Mouse (Mus musculus) liver, adult 2 months (tissue): Measurements from ENCODE around the gene Tsfm. TPM values are rescaled to one million over a fixed set of nuclear protein-coding genes. Genes with fewer than 3 reads are reported as not detected.

Experiments used
- DNase-seq: peaks from one replicate; pipeline ENCODE4 v3.0.0-alpha.2; 2011; ENCODE audit warnings: low read depth, low spot score; ENCODE audit errors: extremely low read depth
- H3K27ac ChIP-seq: fragments of 200-500 bp; replicated peaks from 2 replicates; pipeline ENCODE4 v1.5.1; 2012; ENCODE audit warnings: low read depth, mild to moderate bottlenecking, control low read depth, inconsistent platforms, low read length; ENCODE audit not compliant: insufficient read depth
- H3K27me3 ChIP-seq: fragments of 200-500 bp; 2 replicates; pipeline ENCODE4 v1.6.1; 2012; ENCODE audit warnings: mild to moderate bottlenecking, moderate library complexity, low read length, inconsistent platforms; ENCODE audit not compliant: control insufficient read depth, insufficient read depth
- H3K36me3 ChIP-seq: fragments of 200-500 bp; 2 replicates; pipeline ENCODE4 v1.6.1; 2012; ENCODE audit warnings: low read length, inconsistent platforms; ENCODE audit not compliant: control insufficient read depth, insufficient read depth
- H3K4me1 ChIP-seq: fragments of 200-500 bp; 2 replicates; pipeline ENCODE4 v1.6.1; 2011; ENCODE audit warnings: low read length; ENCODE audit not compliant: control insufficient read depth, insufficient read depth
- H3K4me3 ChIP-seq: fragments of 200-500 bp; 2 replicates; pipeline ENCODE4 v1.5.1; 2011; ENCODE audit warnings: low read depth, mild to moderate bottlenecking, control low read depth, low read length, moderate library complexity; ENCODE audit not compliant: insufficient read depth
- H3K79me2 ChIP-seq: fragments of 200-500 bp; 2 replicates; pipeline ENCODE4 v1.6.1; 2012; ENCODE audit warnings: inconsistent platforms, mild to moderate bottlenecking, low read length, moderate library complexity; ENCODE audit not compliant: control insufficient read depth, insufficient read depth
- H3K9ac ChIP-seq: fragments of 200-500 bp; 2 replicates; pipeline ENCODE4 v1.6.1; 2012; ENCODE audit warnings: low read depth, mild to moderate bottlenecking, control low read depth, inconsistent platforms, low read length
- CTCF ChIP-seq: fragments of 200-500 bp; IDR thresholded peaks from 2 replicates; pipeline ENCODE4 v1.5.1; 2011; ENCODE audit warnings: low read depth, low read length, control low read depth
- POLR2A ChIP-seq: fragments of 200-500 bp; IDR thresholded peaks from 2 replicates; pipeline ENCODE4 v1.6.1; 2011; ENCODE audit warnings: low read length, control low read depth; ENCODE audit not compliant: insufficient read depth; ENCODE audit errors: extremely low read depth
- WGBS: fragments of 180-500 bp; shearing (Covaris S2); methylation state at CpG from one replicate; pipeline ENCODE4 v1.1.7; 2018; 5-methylcytosine and 5-hydroxymethylcytosine counted together
- polyA plus RNA-seq: library from polyadenylated mRNA; depleted of rRNA; stranded (reverse); fragments of >200 nt; gene quantifications from 2 replicates; pipeline ENCODE4 v1.2.3, GENCODE M21; 2012
- total RNA-seq: library from RNA; depleted of rRNA; stranded (reverse); fragments of >200 nt; gene quantifications from 2 replicates; pipeline ENCODE4 v1.2.3, GENCODE M21; 2014

Tsfm gene
- total and polyA plus RNA-seq, 2 experiments: 17.4 to 21.6 TPM

DNA sequence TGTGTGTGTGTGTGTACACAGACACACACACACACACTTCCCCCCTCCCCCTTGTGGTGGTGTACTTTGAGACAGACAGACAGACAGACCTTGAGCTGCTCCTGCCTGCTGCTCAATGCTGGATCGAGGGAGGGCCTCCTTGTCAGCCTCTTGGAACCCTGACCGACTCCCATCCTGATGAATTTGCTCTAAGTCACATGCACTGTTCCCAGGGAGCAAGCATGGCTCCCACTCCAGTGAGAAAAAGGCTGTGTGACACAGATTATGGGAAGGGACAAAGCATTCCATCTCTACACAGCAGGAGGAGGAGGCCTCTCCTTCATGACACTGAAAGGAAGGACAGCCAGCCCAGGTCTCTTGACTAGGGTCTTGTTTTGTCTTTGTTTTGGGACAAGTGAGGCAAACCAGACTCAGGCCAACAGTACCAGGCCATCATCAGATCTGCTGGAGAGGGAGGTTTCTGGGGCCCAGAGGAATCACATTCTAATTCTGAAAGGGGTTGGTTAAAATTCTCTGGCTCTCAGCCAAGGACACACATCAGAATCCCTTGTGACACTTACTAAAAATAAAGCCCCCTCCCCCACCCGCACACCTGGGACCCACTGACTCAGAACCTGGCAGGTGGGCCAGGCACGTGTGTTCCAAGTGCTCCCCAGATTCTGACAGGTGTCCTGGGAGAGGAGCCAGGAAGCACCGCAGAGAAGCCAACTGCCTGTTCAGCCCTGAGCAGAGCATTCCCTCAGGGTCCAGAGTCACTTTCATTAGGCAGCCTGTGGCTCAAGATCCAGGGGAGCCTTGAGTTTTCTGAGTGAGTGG lies 46.2 kb downstream of the Tsfm start:
- Histone ChIP-seq H3K36me3 (no peaks in the 10 kb centered on the region), H3K4me1 (peaks cover 60% of the 10 kb centered on the region), H3K27ac (peak overlapping the region; percentile 7; the same call in 1 of the 2 replicates), H3K79me2 (peaks cover 85% of the 10 kb centered on the region), H3K4me3 (no peak overlapping the region), H3K27me3 (no peaks in the 10 kb centered on the region), H3K9ac (no peak overlapping the region)
- TF ChIP-seq POLR2A: no peak
- no peak for TF ChIP-seq CTCF
- peak; percentile 58 for DNase-seq
- WGBS: 12% methylated on average over 5 of the region's 5 CpGs

DNA sequence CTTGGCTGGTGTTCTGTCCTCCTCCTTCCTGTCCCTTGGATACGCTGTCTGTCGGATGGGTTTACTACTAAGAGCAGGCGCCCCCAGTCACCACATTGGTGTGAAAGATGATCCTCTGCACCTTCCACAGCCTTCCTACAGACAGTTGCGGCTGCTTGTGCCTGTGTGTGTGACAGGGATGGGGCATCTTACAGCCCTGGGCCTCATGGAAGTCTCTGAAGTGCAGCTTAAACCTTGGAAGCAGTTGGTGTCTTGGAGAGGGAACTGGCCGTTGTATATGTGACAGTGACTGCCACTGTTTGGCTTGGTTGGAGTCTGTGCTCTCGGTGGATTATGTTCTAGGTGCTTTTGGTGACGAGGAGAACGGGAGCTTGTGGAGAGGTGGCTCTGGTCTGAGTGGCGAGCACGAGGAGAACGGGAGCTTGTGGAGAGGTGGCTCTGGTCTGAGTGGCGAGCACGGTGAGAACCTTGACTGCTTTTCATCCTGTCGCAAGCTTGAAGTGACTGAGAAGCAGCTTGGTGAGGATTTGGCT lies 47.4 kb downstream of the Tsfm start:
- Histone ChIP-seq H3K79me2 (peaks cover 87% of the 10 kb centered on the region), H3K9ac (peak overlapping the region; percentile 15), H3K4me3 (peak overlapping the region; percentile 5; the same call in 1 of the 2 replicates), H3K4me1 (peaks cover 60% of the 10 kb centered on the region), H3K27me3 (no peaks in the 10 kb centered on the region), H3K36me3 (no peaks in the 10 kb centered on the region), H3K27ac (peak overlapping the region; percentile 1; the same call in 1 of the 2 replicates)
- WGBS: 20% methylated on average over 14 of the region's 14 CpGs
- TF ChIP-seq CTCF (no peak), POLR2A (no peak)
- no peak for DNase-seq

DNA sequence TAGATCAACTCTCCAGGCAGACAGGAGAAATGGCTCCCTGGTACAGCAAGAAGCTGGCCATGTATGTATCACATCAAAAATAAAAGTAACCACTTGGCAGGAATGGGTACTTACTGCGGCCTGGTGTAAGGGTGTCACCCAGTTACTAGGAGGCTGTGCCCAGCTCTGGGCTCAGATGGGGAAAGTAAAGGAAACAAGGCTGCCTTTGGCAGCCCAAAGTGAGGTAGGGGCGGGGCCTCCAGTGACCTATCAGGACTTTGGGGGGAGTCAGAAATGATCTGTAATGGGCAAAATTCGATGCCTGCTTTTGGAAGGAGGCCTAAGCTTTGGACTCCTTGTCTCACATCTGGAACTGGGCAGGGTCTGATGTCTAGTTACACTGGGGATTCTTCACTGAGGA lies 48.9 kb downstream of the Tsfm start:
- Histone ChIP-seq H3K9ac (no peak overlapping the region), H3K27me3 (no peaks in the 10 kb centered on the region), H3K4me3 (no peak overlapping the region), H3K4me1 (peaks cover 55% of the 10 kb centered on the region), H3K79me2 (peaks cover 74% of the 10 kb centered on the region), H3K27ac (peak overlapping the region; percentile 1; the same call in 1 of the 2 replicates), H3K36me3 (no peaks in the 10 kb centered on the region)
- 17% methylated on average over 3 of the region's 3 CpGs for WGBS
- TF ChIP-seq POLR2A: no peak
- no peak for TF ChIP-seq CTCF
- no peak for DNase-seq

DNA sequence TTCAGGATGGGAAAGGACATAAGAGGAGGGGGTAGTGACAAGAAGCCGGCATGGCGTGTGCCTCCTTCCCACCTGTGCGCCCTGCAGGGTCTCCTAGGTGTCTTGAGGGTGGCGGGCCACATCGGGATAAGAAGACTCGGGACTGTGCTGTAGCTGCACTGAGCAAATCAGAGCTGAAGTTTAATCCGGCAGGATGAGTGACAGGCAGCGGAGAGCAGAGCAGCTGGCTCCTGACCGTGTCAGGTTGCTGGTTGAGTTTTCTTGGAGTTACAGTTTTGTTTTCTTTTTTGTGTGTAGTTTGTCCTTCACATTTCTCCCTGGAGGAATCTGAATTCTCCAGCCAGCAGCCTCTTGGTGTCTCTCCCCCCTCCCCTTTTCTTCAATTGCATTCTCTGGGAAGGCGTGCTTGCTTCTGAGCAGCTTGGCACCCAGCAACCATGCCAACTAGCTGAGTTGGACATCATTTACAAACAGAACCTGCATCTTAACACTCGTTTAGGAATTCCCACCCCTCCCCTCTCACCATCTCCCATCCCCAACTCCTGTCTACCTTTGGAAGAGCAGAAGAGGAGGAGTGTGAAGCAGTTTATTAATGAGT lies 49.6 kb downstream of the Tsfm start:
- H3K27me3 ChIP-seq: no peaks in the 10 kb centered on the region
- peaks cover 49% of the 10 kb centered on the region for H3K4me1 ChIP-seq
- H3K9ac ChIP-seq: peak overlapping the region; percentile 98
- no peak for DNase-seq
- 16% methylated on average over 11 of the region's 11 CpGs for WGBS
- H3K79me2 ChIP-seq: peaks cover 67% of the 10 kb centered on the region
- no peaks in the 10 kb centered on the region for H3K36me3 ChIP-seq
- TF ChIP-seq POLR2A (no peak), CTCF (no peak)
- H3K27ac ChIP-seq: peak overlapping the region; percentile 99; the same call in 1 of the 2 replicates
- H3K4me3 ChIP-seq: peak overlapping the region; percentile 99

DNA sequence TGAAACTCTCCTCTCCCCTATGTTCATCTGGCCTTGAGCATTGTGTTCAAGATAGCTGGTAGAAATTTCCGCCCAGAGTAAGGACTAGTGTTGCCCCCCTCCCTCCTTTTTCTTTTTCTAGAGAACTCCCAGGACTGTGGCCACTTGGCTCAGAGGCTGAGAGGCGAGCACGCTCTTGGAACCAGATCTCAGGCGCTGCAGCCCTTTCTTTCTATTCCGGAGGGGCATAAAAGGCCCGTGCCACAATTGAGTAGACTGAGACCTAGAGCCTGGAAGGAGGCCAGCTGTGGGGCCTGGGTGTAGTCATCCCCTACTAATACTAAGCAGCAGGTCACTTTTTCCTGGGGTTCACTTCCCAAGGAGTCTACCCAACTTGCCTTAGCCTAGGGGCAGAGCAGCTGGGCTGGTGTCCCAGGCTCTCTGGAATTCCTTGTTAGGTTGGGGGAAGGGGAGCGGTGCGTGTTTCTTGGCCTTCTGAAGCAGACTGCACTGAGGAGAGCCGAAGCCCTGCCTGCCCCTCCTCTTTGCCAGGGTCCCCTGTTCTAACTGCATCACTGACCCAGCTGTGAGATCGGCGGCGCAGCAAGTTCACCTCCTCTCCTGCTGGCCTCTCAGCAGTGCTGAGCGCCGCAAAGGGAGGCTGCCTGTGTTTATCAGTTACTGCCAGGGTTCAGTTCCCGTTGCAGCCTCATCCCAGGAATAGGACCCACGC lies 50.3 kb downstream of the Tsfm start:
- no peak for DNase-seq
- H3K27me3 ChIP-seq: no peaks in the 10 kb centered on the region
- H3K27ac ChIP-seq: peak overlapping the region; percentile 99
- H3K79me2 ChIP-seq: peaks cover 62% of the 10 kb centered on the region
- peak overlapping the region; percentile 98 for H3K9ac ChIP-seq
- TF ChIP-seq POLR2A: no peak
- TF ChIP-seq CTCF: no peak
- peaks cover 45% of the 10 kb centered on the region for H3K4me1 ChIP-seq
- no peaks in the 10 kb centered on the region for H3K36me3 ChIP-seq
- 1% methylated on average over 16 of the region's 16 CpGs for WGBS
- peak overlapping the region; percentile 99 for H3K4me3 ChIP-seq
